Mouse (Mus musculus) 3T3-L1 (cell line): ENCODE measurements around the gene Slc4a2.
"Not testable (repeated sequence)": the region's sequence is repeated elsewhere in the genome, so short reads cannot be mapped to it uniquely, and the experiment has no call there.

Experiments
- DNase-seq: peaks from one replicate; pipeline ENCODE4 v3.0.0-alpha.2; 2015; ENCODE audit warnings: low read depth, low spot score

The Slc4a2 gene

DNA sequence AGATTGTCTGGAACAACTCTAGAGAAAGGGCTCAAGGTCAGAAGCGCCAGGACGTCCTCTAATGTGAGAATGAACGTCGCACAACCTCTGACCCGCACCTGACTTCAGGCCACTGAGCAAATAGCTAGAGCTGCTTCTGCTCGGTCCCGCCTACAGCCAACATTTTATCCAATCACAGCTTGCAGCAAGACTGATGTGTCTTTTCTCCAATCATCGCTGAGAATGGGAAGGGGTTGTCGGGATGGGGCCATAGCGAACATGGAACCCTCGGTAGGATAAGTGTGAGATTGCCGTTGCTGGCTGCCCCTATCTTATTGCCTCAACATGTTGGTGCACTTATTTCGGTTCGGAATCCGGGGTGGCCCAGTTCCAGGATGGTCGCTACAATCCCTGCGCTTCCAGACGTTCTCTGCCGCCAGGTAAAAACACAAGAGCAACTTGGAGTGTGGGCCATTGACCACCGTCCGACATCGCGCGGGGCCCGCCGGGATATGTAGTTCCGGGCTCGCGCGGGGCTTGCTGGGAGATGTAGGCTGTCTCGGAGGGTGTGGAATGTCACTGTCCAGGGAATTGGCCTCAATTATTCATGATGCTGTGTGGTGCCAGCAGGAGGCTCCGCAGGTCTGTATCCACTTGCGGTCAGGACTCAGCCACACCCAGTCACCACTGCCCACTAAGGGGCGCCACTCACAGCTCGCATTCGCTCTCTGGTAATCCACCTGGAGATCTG is 29.3 kb upstream of the Slc4a2 start:
- DNase-seq = peak; percentile 98

DNA sequence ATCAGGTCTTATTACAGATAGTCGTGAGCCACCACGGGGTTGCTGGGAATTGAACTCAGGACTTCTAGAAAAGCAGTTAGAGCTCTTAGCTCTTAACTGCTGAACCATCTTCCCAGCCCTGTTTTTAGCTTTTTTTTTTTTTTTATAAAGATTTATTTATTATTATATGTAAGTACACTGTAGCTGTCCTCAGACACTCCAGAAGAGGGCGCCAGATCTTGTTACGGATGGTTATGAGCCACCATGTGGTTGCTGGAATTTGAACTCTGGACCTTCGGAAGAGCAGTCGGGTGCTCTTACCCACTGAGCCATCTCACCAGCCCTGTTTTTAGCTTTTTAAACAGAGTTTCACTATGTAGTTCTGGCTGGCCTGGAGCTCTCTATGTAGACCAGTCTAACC is 27.4 kb upstream of the Slc4a2 start:
- not testable (repeated sequence) for DNase-seq

DNA sequence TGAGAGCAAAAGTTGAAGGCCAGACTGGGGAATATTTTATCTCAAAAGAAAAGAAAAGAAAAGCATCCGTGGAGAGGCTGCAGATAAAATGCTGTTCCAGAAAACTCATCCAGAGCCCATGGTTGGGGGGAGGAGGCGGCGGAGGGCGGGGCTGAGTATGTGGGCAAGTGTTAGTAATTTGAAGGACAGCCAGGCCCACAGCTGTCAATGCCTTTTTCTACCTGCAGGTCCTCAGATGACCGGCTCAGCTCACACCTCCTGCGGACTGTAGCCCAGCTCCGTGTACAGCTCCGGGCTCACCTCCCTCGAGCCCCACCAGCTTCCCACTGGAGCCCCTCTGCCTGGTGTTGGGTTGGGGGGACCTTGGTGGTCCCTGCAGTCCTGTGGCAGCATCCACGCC is 24.0 kb upstream of the Slc4a2 start:
- no peak for DNase-seq

DNA sequence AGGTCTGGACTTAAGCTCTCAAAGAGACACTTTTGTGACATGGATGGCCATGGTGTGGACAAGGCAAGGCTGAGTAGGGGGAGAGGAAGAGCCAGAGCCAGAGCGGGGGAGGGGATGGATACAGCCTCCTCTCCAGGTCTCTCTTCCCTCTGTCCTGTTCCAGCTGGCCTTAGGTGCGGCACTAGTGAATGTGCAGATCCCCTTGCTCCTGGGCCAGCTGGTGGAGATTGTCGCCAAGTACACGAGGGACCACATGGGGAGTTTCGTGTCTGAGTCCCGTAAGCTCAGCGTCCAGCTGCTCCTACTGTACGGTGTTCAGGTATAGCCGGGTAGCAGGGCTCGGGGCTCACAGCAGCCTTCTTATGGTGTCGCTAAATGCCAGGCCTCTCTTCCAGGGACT is 23.3 kb upstream of the Slc4a2 start:
- DNase-seq = no peak

DNA sequence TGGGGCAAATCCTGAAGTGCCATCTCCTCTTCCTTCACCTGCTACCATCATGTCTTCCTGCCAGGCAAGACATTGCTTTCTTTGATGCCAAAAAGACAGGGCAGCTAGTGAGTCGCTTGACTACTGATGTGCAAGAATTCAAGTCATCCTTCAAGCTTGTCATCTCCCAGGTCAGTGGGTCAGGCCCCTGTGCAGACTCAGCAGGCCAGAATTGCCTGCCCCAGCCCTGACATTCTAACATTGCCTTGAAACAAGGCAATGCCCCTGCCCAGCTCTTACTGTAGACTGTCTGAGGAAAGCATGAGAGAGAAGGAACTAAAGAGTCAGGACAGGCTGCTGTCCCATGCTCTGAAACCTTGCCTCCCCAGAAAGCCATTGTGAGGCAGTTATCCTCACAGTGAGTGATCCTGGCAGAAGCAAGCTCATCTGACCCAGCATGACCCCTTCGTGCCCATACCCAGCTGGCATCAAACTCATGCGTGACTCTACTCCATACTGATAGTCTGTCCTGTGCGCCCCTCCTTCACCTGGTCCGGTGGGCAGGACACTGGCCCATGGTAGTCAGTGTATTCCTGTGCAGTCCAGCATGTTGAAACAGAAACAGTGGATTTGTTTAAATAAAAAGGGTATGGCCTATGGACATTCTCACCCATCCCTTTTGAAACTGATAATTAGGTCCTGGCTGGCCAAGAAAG is 22.6 kb upstream of the Slc4a2 start:
- peak; percentile 28 for DNase-seq

DNA sequence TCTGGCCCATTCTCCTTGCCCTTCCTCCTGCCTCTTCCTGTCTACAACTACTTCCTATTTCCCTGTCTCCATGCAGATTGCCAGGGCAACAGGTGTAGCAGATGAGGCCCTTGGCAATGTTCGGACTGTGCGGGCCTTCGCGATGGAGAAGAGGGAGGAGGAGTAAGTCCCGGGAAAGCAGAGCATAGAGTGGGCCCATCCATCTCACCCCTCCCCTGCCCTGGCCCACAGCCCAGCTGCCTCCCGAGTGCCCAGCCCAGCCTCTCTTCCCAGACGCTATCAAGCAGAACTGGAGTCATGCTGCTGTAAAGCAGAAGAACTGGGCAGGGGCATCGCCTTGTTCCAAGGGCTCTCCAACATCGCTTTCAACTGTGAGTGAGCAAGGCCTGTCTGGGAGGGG is 21.7 kb upstream of the Slc4a2 start:
- no peak for DNase-seq

DNA sequence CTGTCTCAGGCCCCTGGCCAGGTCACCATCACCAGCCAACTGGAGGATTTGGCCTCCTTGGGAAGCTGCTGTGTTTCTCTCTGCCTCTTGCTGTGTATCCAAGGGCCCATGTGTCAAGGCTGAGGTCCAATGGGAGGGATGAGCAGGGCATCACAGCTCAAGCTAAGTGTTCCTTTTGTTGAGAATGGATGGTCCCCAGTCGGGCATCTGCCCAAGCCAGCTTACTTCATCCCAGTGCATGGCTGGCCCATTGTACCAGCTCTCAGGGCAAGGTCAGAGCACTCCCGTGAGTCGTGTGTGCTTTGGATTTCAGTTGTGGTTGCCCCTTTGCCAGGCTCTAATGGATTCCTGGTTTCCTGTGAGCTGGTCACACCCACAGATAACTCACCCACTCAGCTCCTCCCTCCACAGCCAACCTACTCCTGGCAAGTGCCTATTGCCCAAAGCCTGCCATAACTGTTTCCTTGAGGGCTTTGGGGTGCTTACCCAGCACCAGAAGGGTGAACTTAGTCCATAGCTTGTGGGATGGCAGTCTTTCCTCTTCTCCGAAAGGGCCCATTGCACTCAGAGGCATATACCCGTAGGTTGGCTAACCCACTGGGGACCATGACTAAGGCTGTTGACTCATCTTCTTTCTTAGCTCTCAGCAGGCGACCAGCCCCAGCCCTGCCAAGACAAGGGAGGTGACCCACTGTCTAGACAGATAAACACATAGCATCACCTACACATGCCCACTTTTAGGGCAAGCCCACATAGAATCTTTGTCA is 18.9 kb upstream of the Slc4a2 start:
- peak; percentile 95 for DNase-seq

DNA sequence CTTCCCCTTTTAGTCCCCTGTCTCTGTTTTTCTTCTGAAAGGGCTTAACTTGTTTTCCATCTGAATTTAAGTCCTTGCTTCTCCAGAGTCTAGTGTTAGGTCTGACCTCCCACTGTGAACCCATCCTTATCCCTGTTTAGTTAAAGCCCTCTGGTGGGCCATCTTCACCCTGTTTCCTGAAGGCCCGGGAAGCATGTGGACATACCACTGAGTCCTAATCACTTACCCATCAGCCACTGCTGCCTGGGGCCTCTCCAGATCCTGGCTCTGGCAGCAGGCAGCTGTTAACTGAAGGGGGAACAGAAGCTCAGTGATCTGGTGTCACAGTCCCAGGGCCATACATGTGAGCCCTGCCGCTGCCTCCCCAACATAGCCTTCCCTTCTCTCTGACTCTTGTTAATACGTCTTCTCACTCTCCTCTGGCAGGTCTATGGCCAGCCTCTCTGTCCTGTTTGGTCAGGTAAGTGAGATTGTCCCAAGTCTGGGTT is 18.2 kb upstream of the Slc4a2 start:
- no peak for DNase-seq

DNA sequence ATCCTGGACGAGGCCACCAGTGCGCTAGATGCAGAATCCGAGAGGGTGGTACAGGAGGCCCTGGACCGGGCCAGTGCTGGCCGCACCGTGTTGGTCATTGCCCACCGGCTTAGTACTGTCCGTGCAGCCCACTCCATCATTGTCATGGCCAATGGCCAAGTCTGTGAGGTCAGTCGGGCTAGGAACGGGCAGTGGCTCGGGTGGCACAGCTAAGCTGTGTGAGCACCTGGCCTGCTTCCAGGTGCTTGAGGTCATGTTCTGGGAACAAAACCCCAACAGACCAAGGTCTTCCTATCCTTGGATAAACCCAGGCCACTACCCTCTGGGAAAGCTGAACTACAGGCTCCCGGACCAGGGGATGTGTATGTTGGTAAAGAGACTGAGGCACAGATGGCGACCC is 15.0 kb upstream of the Slc4a2 start:
- DNase-seq = no peak

DNA sequence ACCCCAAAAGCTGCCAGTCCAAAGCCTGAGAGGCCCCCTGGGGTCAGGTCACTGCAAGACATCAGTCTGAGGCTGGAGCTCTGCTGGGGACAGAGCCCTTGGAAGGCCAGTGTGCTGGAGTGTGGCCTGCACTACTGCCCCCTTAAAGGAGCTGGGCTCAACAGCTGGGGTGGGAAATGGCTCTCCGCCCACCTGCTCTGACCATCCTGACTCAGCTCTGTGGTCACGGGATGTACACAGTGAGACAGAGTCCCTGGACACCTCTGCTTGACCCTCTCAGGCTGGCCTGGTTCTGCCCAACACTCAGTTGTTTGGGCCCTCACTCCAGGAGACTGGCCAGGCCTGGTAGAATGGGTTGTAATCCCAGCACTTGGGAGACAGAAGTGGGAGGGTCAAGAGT is 14.2 kb upstream of the Slc4a2 start:
- DNase-seq = peak; percentile 52

DNA sequence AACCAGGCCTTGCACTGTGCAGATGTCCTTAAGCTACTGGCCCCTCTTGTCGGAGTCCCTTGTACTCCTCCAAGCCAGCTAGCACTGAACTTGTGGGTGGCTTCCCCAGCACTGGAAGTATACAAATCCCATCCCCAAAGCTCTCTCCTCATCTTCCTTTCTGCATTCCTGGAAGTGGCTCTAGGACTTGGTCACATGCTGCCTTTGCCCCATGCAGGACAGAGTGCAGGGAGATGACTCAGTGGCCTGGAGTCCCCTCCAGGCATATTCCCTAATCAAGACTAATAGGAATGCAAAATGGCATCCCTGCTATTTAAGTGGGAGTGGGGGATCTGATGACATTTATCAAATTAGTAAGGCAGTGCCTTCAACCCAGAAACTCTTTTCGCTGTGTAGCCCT is 11.6 kb upstream of the Slc4a2 start:
- DNase-seq = peak; percentile 63

DNA sequence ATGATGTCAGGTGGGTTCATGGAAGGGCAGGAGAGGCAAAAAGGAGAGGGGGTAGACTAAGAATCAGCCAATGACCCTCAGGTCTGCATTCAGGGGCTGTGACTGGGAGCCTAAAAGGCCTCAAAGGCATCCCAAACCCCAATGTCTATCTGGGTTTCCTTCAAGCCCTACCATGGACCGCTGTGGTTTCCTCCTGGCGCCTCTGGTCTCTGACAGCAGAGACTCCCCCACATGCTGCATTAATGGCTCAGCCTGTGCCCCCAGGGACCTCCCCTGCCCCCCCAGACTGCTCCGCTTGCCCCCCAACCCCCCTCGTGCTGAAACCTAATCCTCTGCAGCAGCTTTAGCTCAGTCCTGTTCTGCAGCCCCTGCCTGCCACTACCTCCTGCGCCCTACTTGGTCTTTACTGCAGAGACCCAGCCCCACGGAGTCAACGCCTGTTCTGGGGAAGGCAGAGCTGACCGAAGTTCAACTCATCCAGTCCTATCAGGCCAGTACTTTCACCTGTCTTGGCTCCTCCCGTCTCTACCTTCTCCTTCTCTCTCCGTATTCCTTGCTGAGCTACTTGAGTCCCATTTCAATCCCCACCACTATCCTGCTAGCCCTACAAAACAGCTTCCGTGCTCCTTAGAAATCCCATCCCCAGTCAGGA is 10.5 kb upstream of the Slc4a2 start, which contains the start of gene Asic3:
Gene Asic3, plus strand, starts transcription at position 351 of the 652 bp plus-strand sequence.
- DNase-seq = no peak

DNA sequence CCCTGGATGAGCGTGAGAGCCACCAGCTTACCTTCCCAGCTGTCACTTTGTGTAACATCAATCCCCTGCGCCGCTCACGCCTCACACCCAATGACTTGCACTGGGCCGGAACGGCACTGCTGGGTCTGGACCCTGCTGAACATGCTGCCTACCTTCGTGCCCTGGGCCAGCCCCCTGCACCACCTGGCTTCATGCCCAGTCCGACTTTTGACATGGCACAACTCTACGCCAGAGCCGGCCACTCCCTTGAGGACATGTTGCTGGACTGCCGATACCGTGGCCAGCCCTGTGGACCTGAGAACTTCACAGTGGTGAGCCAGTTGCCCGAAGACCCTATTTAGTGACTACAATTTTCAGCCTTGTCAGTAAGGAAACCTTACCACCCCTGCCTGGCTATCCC is 9.7 kb upstream of the Slc4a2 start:
- no peak for DNase-seq

DNA sequence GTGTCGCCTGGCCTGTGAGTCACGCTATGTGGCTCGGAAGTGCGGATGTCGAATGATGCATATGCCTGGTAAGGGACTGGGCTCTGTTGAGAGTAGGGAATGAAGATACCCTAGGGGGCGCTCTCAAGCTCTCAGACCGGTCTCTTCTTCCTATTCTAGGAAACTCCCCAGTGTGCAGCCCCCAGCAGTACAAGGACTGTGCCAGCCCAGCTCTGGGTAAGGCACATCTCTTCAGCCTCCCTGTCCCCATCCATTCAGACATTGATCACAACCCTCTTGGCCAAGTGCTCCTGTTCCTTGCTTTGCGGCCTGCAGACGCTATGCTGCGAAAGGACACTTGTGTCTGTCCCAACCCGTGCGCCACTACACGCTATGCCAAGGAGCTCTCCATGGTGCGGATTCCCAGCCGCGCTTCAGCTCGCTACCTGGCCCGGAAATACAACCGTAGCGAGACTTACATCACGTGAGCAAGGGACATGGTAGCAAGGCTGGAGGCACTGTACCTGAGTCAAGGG is 7.4 kb upstream of the Slc4a2 start:
- peak; percentile 73 for DNase-seq

DNA sequence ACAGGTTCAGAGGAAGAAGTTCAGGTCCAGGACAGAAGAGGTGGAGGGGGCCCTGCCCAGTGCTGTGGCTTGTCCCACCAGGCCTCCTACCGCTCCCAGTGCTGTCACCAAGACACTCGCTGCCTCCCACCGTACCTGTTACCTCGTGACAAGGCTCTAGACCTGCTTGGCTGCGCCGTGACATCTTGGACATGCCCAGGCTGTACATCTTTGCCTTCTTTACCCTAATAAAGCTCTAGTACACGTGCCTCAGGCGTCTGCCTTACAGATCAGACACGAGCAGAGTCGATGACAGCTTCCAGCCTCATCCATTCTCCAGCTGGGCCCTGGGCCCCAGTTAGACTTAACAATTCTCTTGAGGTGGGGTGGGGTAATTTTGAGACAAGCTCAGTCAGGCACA is 6.0 kb upstream of the Slc4a2 start:
- no peak for DNase-seq

DNA sequence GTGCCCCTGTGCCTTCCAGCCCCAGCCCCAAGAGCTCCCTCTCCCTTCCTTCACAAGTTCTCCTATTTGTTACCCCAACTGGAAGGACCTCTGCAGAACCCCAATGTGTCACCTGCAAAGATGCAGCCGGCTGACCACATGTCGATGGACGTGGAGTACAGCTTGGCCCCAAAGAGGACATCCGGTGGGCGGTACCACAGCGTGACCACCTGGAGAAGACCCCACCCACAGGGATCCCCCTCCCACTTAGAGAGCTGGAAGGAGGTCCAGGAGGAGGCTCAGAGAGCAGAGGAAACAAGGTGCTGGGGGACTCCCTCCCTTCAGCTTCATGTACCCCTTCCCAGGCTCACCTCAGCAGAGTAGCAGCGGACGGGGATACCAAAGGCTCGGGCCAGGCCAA is 3.3 kb upstream of the Slc4a2 start:
- DNase-seq = no peak

DNA sequence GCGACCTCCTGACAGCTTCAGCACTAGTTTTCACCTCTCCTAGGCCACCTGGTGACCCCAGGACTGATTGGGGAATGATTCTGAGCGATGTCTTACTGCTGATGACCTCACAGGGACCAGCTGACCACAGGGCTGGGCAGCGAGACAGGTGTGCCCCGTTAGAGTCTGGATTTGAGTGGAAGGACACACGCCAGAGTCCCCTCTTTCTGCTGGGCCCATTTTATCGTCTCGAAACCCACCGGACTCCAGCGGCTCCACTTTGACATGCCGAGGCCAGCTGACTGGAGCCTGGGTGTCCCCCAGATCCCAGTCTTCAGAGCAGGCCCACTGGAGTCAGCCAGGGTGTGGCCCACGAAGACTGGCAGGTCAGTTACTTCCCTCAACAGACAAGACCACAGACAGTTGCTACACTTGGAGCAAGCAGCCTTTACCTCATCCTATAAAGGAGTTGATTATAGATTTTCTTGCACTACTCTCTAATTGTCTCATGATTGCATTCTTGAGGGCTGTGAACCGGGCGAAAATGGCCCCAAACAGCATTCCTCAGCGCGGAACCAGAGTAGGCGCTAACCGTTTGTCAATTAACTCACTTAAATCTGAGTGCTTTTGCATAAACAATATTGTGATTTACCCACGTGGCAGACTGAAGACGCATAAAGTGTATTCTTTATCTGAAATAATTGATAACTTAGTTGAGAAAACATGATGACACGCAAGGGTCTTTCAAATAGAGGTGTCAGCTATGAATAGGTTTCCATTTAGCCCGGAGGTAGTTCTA is 556 bp downstream of the Slc4a2 start:
- DNase-seq = no peak

DNA sequence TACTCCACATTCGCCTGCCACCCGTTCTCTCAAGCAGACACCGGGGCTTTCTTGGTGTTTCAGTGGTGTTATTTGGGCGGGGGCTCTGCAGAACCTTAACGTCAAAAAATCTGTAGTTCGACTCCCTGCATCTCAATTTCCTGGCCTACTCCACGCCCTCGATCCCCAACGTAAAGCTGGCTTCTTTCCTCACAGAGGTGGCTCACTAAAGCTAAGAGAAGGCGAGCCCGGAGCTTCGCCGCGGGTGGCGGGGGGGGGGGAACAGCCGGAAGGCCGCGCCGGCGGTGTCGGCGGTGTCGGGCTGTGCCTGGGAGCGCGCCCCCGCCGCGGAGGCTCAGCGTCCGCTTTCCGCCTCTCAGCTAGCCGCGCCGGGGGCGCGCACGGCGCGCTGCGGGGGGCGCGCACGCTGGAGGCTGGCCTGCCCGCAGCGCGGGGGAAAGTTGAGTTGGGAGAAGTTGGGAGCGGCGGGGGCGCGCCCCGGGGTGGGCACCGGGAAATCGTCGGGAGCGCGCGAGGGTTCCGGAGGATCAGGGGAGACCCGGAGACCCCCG is 1.3 kb downstream of the Slc4a2 start:
- peak; percentile 76 for DNase-seq

DNA sequence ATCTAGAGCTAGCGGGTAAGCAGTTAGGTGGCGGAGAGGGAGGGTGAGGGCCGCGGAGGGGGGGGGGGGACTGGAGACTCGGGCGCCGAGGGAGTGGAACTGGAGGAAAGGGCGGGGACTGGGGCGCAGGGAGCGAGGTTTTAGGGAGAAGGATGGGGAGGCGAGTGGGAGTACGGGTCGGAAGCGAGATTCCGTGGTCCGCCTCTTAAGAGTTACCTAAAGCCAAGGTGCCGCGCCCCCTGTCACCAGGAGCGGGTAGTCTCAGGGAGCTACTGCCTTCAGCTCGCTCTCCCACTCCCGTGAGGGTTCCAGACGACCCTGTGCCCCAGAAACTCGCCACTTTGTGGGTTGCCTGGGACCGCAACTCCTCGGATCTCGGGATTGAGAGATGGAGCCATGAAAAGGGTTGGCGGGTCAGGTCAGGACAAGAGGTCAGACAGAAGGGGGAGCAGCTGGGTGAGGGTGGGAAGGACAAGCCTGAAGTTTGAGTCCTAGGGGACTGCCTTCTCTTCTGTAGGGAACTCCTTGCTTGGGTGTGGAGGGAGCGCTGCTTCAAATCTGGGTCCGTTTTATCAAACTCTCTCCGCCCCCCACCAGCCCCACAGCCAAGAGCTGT is 1.9 kb downstream of the Slc4a2 start:
- DNase-seq = peak; percentile 71

DNA sequence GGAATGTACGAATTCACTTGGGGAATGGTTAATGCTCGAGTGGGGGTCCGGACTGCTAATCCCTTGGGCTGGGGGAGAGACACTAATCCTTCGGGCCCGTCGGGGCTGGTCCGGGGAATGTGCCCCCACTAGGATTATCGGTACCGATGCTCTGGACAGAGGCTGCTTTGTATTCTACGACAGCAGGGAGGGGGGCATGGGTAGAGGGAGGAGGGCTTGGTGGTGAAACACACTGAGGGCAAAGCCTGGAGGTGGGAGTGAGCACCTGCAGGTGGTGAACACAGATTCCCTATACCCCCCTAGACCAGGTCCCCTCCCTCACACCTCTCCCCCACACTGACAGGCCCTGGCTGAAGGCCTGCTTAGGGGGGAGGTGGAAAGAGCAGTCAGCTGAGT is 2.4 kb downstream of the Slc4a2 start:
- DNase-seq = peak; percentile 25
